Mouse (Mus musculus) gastrocnemius, postnatal 36 days (tissue): ENCODE measurements around the gene Syce3. TPM values are rescaled to one million over a fixed set of nuclear protein-coding genes. Genes with fewer than 3 reads are reported as not detected.

Source experiments
- DNase-seq, 2 experiments: peaks; one replicate each; pipeline ENCODE4 v3.0.0; 2022
- intact Hi-C: fragments of 180-260 bp; cut with DNase I; formaldehyde crosslinking; loops from one replicate; pipeline ENCODE4 v1.15.1; 2025
- total RNA-seq, 2 experiments: library from RNA; stranded (reverse); gene quantifications; 2 replicates each; pipeline ENCODE4 v1.2.3; 2021

The Syce3 gene
- total RNA-seq, 2 experiments from 2014 or later = not detected

DNA sequence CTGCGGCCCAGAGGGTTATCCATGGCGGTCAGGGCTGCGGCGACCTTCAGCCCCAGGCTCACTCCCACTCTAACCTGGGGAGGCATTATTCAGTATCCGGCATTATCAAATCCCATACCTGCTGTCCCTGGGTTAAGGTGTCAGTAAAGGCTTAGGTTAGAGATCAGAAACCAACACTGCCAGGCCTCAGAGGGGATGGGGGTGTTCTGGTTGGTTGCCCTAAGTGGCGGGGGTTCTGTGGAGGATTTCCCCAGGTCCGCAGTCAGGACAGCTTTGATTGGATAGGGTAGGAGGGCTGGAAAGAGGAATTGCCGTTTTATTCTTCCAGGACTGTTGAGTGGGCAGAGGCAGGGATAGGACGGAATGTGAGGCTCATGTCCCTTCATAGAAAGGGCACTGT, 36.0 kb downstream of the Syce3 start:
- no peak for DNase-seq
- intact Hi-C loops = loop anchor here (5.0 kb wide), 1 partner anchor 53 kb away; the partner anchor contains the start of genes C730034F03Rik, Chkb, Cpt1b and Gm44502

DNA sequence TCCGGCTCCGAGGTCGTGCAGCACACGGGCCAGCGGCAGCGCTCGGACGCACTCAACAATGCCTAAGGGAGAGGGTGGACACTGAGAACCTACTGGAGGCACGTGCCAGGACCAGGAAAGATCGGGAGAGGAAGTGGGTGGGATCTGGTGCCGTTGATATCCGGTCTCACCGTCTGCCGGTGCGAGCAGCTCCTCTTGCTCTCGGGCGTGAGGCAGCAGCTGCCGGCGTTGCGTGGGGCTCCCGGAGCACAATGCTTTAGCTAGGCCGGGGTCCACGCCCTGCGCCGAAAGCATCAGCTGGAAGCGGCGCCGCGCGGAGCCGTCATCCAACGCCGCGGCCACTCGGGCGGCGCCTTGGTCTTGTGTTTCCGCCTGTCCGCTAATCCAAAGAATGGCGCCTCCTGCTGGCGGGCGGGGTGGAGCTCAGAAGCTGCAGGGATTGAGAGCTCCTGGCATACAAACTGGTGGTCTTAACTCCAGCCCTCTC, 36.5 kb downstream of the Syce3 start, which contains the start of gene Sco2:
TSS of gene Sco2 (minus strand) at position 85 of the 487 bp plus-strand sequence.
- intact Hi-C loops = loop anchor here (5.0 kb wide), 1 partner anchor 53 kb away; the partner anchor contains the start of genes C730034F03Rik, Chkb, Cpt1b and Gm44502

DNA sequence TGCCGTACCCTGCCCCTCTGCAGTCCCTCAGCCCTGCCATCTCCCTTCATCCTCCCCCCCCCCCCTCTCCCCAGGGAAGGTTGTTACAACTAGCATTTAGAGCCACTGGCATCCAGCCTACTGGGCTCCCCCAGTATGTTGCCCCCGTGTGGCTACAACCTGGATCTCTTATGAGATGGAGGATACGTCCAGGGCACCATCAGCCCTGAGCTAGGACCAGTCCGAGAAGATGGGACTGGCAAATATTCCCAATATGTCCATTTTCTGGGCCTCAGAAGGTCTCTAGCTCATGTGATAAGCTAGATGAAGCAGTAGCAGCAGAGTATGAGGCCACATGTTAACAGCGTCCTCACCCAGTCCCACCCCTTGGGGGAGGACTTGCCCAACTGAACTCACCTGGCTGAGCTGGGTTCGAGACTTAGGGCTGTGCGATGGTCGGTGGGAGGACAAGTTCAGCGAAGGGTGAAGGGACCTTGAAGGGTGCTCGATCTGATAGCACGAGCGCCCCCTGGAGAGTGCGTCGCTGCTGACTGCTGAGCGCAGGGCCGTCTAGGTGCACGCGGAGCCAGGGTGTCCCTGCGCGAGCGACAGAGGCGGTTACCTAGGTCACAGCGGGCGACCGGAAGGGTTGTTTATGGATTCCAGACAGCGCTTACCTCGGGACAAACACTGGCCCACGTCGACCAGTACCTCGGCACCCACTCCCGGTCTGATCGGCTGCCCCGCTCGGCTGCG, 37.1 kb downstream of the Syce3 start:
- intact Hi-C loops = loop anchor here (5.0 kb wide), 1 partner anchor 54 kb away; the partner anchor contains the start of genes C730034F03Rik, Chkb, Cpt1b and Gm44502

More for the DNA sequence above, 36.5 kb downstream of the Syce3 start, which contains the start of gene Sco2:
- DNase-seq = peak; percentile 92 to 95

DNA sequence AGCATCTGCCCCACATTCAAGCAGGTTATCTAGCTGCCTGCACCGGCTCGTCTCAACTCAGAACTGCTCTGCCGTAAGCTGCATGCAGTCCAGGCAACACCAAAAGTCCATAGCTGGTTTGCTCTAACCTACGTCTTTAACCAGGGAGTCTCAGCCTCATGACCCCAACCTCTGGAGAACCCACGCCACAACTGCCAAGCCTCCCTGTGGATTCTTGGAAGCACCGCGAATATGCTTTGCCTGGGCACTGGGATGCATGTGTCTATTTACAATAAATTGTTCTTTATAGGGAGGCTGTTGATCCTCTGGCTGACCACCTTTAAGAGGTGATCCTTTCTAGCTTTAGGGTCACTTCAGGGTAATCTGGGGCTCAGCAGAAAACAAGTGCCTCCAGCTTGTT, 37.8 kb downstream of the Syce3 start:
- intact Hi-C loops = loop anchor here (5.0 kb wide), 1 partner anchor 55 kb away; the partner anchor contains the start of genes C730034F03Rik, Chkb, Cpt1b and Gm44502

More for the DNA sequence above, 37.1 kb downstream of the Syce3 start:
- DNase-seq = peak; percentile 78 to 80

DNA sequence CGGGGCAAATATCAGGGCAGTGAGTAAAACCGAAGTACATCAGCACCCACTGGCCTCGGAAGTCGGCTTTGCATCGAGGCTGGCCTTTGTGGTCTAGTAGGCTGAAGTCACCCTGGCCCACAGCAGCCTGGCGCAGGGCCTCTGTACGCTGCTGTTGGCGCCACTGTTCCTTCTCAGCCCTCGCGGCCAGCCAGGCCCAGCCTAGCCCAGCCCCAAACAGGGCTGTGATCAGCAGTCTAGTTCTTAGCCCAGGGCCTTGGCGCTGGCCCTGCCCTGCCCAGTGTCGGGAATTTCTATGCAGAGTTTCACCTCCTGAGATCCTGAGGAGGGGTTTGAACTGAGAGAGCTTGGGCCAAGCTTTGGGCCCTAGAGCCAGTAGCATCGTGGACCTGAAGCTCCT, 38.2 kb downstream of the Syce3 start:
- intact Hi-C loops = loop anchor here (5.0 kb wide), 1 partner anchor 55 kb away; the partner anchor contains the start of genes C730034F03Rik, Chkb, Cpt1b and Gm44502
- no peak for DNase-seq

More for the DNA sequence above, 37.8 kb downstream of the Syce3 start:
- DNase-seq = no peak

DNA sequence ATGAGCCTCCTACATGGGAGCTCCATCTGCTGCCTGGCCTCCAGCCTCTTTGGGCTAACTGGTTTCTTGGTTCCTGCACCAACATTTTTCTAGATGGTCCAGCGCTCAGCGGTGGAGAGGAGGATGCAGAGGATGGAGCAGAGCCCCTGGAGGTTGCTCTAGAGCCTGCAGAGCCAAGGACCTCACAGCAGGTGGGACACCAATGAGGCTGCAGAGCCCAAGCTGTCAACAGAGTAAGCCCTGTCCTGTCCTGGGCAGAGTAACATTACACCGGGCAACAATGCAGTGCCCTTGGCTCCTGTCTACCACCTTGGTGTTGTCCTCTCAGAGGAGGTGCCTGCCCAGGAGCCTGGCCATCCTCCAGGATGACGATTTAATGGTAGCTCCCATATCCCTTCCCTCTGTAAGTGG, 45.2 kb downstream of the Syce3 start:
- DNase-seq = no peak
- intact Hi-C loops = no loop called here

DNA sequence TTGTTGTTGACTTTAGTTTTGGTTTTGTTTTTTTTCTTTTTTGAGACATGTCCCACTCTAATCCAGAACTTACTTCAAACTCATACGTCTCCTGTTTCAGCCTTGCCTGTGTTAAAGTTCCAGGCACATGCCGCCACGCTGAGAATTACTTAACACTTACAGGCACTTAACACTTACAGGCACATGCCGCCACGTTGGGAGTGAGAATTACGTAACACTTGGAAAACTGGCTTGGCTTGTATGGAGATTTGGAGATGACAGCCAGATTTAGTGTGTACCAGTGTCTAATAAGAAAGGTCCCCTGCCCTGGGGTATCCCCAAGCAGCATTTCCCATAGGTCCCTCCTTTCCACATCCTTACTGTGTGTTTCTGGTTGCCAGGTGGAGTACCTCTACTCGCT, 47.3 kb downstream of the Syce3 start:
- intact Hi-C loops = no loop called here
- no peak for DNase-seq

DNA sequence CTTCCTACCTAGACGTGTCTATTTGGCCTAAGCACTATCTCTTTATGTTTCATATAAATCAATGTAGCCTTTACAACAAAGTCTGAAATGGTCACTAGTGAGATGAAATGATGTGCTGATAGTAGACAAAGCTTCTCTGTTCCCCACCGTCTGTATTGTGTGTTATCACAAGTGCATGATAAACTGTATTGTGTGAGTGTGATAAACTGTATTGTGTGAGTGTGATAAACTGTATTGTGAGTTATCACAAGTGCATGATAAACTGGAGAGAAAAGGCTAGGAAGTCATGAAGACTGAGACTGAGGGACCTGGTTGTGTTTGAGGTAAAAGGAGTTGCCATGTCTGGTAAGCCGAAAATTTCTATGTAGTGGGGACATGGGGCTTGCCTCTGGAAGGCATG, 51.5 kb downstream of the Syce3 start:
- DNase-seq = no peak
- intact Hi-C loops = no loop called here

DNA sequence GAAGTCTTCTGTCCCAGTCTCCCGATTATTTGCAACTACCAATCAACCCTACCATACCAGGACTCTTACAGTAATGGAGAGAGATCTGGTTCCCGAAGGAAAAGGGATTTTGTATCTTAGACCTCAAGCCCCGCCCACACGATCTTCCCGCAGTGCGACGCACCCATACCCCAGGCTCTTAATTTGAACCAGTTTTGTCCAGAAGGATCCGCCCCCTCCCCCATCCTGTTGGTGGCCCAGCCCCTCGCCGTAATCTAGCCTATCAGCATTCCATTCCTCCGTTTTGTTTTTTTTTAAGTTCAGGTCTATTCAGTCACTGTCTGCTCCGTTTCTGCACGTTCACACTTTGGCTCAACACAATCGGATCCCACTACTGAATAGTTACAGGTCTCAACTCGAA, 53.9 kb downstream of the Syce3 start:
- no peak for DNase-seq
- intact Hi-C loops = no loop called here

DNA sequence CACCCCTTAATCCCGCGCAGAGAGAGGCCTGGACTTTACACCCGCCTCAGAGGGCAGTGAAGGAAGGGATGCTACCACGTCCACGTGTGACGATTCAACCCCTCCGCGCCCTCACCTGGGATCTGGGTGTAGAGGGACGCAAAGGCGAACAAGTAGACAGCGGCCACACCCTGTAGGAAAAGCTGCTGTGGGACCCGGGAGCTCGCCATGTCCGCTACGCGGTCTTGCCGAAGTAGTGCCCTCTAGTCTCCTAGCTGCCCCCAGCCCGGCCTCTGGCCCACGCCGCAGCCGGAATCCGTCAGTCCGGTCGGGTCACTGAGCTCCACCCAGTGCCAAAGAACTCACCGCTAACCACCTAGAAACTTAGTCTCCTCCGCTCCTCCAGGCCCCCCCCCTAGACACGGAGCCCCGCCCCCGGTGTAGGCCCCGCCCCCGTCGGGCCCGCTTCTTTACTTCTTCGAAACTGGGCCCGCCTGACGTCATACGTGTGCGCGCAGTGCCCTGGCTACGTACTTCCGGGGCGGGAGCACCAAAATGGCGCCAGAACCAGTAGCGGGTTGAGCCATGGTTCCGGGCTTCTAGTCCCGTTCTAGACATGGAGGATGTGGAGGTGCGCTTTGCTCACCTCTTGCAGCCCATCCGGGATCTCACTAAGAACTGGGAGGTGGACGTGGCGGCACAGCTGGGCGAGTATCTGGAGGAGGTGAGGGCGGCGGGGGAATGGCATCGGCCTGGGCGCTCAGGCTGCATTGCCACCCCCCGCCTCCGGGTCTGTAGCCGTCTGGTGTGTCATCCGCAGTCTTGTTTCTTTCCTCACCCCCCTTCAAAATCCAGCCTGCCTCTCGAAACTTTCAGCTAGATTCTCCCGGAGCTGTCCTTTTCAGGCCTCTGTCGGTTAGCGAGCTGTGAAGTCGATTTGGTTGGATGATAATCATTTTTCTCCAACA, 54.8 kb downstream of the Syce3 start, which contains the start of the genes Lmf2 and Ncaph2:
TSS of gene Lmf2 (minus strand) at position 419 of the 947 bp plus-strand sequence.
TSS of gene Ncaph2 (plus strand) at position 479 of the 947 bp plus-strand sequence.
- intact Hi-C loops = no loop called here
- peak; percentile 94 for DNase-seq

DNA sequence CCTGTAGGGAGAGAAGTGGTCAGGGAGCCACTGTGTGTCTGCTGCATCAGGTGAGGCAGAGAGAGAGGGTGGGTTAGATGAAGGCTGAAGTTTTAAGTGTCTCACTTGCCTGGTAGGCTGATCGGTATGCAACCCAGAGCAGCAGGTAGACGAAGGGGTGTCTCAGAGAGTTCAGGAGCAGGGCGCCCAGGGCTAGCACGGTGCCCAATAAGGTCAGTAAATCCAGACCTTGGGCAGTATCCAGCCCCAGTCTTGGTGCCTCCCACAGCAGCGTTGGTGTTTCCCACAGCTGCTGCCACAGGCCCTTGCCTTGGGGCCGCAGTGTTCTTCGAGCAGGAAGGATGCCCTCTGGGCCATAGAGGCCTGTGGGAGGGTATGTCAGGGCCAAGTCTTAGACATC, 55.8 kb downstream of the Syce3 start:
- no peak for DNase-seq
- intact Hi-C loops = loop anchor here (5.0 kb wide), 1 partner anchor 227 kb away; the partner anchor contains the start of gene Hdac10

DNA sequence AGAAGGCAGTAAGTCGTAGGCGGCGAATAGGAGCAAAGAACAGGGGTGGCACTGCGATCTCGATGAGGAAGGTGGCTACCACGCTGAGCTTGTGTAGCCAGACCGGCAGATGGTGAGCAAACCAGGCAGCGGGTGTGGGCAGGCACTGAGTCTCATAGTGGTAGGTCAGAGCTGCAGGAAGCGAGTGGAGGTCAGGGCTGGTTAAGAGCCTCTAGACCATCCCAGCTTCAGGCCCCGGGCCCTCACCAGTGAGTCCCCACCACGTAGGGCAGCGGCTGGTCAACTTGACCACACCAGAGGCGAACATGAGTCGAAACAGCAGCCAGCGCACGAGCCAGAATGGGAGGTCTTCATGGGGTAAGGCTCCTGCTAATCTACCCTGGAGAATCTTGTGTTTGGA, 56.5 kb downstream of the Syce3 start:
- DNase-seq = no peak
- intact Hi-C loops = loop anchor here (5.0 kb wide), 1 partner anchor 227 kb away; the partner anchor contains the start of gene Hdac10

DNA sequence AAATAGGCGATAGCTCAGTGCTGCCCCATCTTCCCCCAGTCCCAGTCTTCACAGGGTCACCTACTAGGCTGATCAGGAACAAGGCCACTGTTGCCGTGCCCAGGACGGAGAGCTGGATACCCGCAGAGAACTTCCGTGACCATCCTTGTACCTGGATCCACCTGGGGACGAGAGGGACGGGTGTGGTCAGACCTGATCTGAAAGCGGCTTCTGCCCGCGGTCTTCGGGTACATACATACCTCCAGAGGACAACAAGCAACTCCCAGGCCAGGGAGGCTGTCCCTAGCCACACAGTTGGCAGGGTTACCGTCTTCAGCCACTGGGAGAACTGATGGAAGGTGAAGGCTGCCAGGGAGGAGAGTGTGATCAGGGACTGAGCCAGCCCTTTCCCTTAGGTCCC, 57.5 kb downstream of the Syce3 start:
- intact Hi-C loops = loop anchor here (5.0 kb wide), 1 partner anchor 225 kb away; the partner anchor contains the start of gene Hdac10
- no peak for DNase-seq

DNA sequence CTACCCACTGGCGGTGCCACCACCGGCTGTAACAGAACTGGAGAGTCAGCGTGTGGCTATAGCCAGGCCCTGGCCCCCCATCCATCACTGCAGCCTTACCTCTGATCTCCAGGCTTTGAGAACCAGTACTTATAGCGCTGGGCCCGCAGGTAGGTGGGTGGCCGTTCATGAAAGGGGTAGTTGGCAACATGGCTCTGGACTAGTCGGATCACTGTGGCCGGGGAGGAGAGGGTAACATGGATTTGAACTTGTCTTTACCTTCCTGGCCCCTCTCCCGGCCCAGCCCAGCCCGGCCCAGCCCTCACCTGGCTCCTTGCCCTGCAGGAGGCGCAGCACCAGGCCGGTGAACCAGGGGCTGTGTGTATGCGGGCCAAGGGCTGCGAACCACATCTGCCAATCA, 58.2 kb downstream of the Syce3 start:
- no peak for DNase-seq
- intact Hi-C loops = loop anchor here (5.0 kb wide), 1 partner anchor 225 kb away; the partner anchor contains the start of gene Hdac10

DNA sequence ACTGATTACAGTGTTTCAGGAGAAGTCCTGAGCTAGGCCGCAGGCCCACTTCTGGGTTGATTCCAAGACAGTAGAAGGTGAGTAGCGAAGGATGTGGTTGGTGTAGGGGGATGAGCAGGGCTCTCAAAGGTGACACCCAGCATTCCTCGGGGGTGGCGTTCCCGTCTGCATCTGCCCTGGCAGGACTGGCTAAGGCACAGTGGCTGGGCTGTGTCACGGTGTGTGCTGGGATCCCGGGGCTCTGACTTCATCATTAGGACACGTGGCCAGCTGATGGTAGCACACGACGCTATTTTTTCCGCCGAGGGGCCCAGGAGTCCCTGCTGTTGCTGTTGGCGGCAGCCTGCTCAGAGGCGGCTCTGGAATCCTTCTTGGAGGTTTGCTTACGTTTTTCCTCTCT, 59.0 kb downstream of the Syce3 start:
- no peak for DNase-seq
- intact Hi-C loops = loop anchor here (5.0 kb wide), 1 partner anchor 224 kb away; the partner anchor contains the start of gene Hdac10

DNA sequence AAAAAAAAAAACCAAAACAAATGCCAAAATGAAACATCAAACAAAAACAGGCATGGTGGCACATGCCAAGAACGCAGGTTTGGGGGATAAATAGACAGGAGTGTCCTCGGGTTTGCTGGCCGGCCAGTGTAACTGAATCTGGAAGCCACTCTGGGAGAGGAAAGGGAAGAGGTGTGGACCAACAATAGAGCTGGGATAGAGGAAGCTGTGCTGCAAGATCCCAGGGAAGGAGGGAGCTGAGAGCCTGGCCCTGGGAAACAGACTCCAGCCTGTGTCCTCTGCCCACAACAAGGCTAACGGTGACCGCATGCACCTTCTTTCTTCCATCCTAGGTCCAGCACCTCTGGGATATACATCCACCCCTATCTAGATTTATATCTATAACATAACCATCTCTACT, 59.9 kb downstream of the Syce3 start:
- DNase-seq = no peak
- intact Hi-C loops = loop anchor here (5.0 kb wide), 1 partner anchor 223 kb away; the partner anchor contains the start of gene Hdac10

DNA sequence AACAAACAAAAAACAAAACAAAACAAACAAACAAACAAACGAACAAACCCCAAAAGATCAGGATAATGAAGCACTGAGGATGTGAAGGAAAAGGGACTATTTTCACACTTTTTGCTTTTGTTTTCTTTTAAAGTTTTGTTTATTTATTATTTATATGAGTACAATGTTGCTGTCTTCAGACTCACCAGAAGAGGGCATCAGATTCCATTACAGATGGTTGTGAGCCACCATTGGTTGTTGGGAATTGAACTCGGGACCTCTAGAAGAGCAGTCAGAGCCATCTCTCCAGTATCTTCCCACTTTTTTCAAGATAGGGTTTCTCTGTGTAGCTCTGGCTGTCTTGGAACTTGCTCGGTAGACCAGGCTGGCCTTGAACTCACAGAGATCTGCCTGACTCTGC, 67.0 kb downstream of the Syce3 start:
- DNase-seq = no peak
- intact Hi-C loops = loop anchor here (10.0 kb wide), 1 partner anchor 191 kb away; no protein-coding TSS in a partner anchor

DNA sequence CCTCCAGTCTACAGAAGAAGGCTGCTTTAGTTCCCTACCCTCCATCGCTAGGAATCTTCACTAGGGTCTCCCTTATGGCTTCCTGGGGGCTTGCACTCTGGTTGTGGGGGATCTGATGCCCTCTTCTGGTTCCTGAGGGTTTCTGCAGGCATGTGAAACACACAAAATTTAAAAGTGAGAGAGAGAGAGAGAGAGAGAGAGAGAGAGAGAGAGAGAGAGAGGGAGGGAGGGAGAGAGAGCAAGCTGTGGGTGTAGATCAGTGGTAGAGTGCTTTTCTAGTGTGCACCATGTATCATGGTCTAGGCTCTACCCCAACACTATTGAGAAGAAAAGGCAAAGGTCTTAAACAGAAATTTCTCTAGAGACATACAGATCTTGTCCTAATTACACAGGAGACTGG, 68.6 kb downstream of the Syce3 start:
- intact Hi-C loops = loop anchor here (10.0 kb wide), 1 partner anchor 193 kb away; no protein-coding TSS in a partner anchor
- DNase-seq = no peak
